Mouse (Mus musculus) hindbrain, embryonic 13.5 days (tissue): ENCODE data around the gene Nfkb2. TPM values are rescaled to one million over a fixed set of nuclear protein-coding genes. Genes with fewer than 3 reads are reported as not detected.

ENCODE experiments used
- ATAC-seq: fragments of 200-750 bp; cut with Nextera tagmentation; 2 replicates; pipeline ENCODE4 v1.8.0; 2017; ENCODE audit warnings: moderate TSS enrichment; ENCODE audit not compliant: low FRiP score
- H3K27ac ChIP-seq: fragments of 300-500 bp; sonication (generic); 2 replicates; pipeline ENCODE4 v1.5.1; 2015; ENCODE audit warnings: inconsistent platforms, mild to moderate bottlenecking, moderate library complexity
- H3K27me3 ChIP-seq: fragments of 300-500 bp; sonication (generic); 2 replicates; pipeline ENCODE4 v1.6.1; 2015; ENCODE audit warnings: mild to moderate bottlenecking, inconsistent platforms
- H3K36me3 ChIP-seq: fragments of 300-500 bp; sonication (generic); 2 replicates; pipeline ENCODE4 v1.6.1; 2015; ENCODE audit warnings: mild to moderate bottlenecking, inconsistent platforms
- H3K4me1 ChIP-seq: fragments of 300-500 bp; sonication (generic); replicated peaks from 2 replicates; pipeline ENCODE4 v1.6.1; 2015; ENCODE audit warnings: inconsistent platforms
- H3K4me2 ChIP-seq: fragments of 300-500 bp; sonication (generic); 2 replicates; pipeline ENCODE4 v1.6.1; 2015; ENCODE audit warnings: inconsistent platforms, mild to moderate bottlenecking, moderate library complexity
- H3K4me3 ChIP-seq: fragments of 300-500 bp; sonication (generic); 2 replicates; pipeline ENCODE4 v1.5.1; 2015; ENCODE audit warnings: mild to moderate bottlenecking, inconsistent platforms
- H3K9ac ChIP-seq: fragments of 300-500 bp; sonication (generic); 2 replicates; pipeline ENCODE4 v1.6.1; 2015; ENCODE audit warnings: mild to moderate bottlenecking, inconsistent platforms
- H3K9me3 ChIP-seq: fragments of 300-500 bp; sonication (generic); 2 replicates; pipeline ENCODE4 v1.6.1; 2016; ENCODE audit warnings: inconsistent platforms
- WGBS: fragments of 180-500 bp; shearing (Covaris S2); methylation state at CpG from one replicate; pipeline ENCODE4 v1.1.7; 2015; 5-methylcytosine and 5-hydroxymethylcytosine counted together
- polyA plus RNA-seq: library from polyadenylated mRNA; unstranded; fragments of >200 nt; fragmentation: Nextera tagmentation; extraction: Ambion mirVana; gene quantifications from 2 replicates; pipeline ENCODE4 v1.2.1, GENCODE M21; 2015

The Nfkb2 gene
- 2.3 and 2.4 TPM in 2 replicates for polyA plus RNA-seq

DNA sequence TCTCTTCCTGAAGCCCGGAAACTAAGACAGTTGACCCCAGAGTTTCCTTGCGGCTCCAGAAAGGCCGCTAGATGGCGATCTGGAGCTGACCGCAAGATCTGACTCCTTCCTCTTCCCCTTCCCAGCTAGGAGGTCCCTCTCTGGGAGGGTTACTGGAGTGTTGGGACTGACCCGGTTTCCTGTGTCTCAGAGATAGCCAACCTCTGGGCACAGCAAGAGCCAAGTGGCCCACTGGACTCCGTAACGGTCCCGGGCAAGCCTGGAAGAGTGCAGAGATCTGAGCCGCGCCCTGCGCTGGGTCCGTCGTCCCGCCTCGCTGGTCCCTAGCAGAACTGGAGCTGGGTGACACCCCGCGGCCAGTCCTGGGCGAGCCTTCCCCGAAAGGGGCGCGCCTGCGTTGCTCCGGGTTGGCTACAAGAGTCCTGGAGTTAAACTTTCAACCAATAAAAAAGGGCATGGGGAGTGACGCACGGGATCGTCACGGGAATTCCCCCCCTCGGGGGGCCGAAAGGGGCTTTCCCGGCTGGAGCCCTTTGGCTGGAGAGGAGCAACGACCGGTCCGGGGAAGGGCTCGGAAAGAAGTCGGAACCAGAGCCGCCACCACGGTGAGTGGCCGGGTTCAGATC, at the start of gene Nfkb2:
Nfkb2 (plus strand) TSS at position 105 of the 626 bp plus-strand sequence.
- no peaks in the 10 kb centered on the region for H3K9me3 ChIP-seq
- peaks cover 33% of the 10 kb centered on the region for H3K4me1 ChIP-seq
- 0 out of 2 replicates have a peak within 1 kb of the TSS, but pooled peaks have one; percentile 35 for H3K27ac ChIP-seq
- peak; percentile 73 for ATAC-seq
- H3K9ac ChIP-seq: peak within 1 kb of the TSS; percentile 59
- under 1% methylated on average over 39 of the region's 39 CpGs for WGBS
- no peaks in the 10 kb centered on the region for H3K36me3 ChIP-seq
- peak within 1 kb of the TSS; percentile 48 for H3K4me3 ChIP-seq
- H3K27me3 ChIP-seq: peaks cover 48% of the 10 kb centered on the region
- peak within 1 kb of the TSS; percentile 87 for H3K4me2 ChIP-seq

DNA sequence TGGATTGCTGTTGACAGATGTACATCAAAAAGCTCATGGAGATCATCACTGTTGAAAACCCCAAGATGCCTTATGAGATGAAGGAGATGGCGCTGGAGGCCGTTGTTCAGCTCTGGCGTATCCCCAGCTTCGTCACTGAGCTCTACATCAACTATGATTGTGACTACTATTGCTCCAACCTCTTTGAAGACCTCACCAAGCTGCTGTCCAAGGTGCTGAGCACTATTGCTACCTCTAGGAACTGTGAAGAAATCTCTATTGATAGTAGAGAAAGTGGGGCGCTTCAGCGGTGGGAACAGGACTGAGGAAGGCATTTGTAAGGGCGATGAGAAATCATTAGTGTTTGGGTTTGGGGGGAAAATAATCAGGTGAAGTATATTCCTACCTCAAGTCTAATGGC, 39.4 kb upstream of the Nfkb2 start:
- 94% methylated on average over 7 of the region's 7 CpGs for WGBS
- Histone ChIP-seq H3K27ac (no peak overlapping the region), H3K4me3 (no peak overlapping the region), H3K27me3 (no peaks in the 10 kb centered on the region), H3K4me2 (no peak overlapping the region), H3K4me1 (no peaks in the 10 kb centered on the region), H3K36me3 (peaks cover 100% of the 10 kb centered on the region), H3K9ac (no peak overlapping the region), H3K9me3 (no peaks in the 10 kb centered on the region)
- ATAC-seq: no peak

DNA sequence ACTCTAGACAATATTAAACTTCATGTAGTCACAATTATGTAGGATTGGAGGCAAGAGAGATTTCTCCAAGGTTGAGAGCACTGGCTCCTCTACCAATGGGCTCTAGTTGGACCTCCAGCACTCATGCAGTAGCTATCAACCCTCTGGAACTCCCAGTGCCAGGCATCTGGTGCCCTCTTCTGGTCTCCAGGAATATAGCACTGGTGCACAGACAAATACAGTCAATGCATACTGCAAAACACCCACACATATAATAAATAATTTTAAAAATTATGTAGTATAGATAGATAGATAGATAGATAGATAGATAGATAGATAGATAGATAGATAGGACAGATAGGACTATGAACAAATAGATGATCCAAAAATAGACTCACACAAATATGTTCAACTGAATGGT, 28.8 kb upstream of the Nfkb2 start:
- peaks cover 84% of the 10 kb centered on the region for H3K36me3 ChIP-seq
- no peak overlapping the region for H3K9ac ChIP-seq

DNA sequence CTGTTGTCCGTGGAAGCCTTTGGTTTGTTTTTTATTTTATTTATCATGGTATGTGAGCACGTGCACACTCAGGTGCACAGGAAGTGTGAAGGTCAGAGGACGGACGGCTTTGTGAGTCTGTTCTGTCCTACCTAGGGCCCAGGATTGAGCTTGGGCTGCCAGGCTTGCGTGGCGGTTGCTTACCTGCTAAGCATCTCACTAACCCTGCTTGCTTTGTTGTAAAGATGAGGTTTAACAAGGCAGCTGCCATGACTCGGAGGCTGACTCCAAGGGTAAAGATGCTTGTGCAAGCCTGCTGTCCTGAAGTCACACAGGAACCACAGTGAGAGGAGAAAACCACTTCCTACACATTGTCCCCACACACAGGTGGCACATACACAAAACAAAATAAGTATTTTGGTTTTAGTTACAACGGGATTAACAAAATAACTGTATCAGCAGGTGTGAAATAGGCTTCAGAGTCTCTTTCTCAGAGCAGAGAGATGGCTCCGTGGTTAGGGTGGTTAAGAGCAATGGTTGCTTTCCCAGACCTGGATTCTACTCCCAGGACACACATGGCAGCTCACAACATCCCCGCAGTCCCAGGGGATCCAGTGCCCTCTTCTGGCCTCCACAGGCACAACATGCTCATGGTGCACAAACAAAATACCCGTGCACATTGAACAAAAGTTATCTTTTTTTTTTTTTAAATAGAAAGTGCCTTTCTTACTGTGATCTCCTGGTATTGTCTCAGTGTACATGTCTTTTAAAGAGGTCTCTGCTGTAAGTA, 21.9 kb upstream of the Nfkb2 start:
- no peaks in the 10 kb centered on the region for H3K27me3 ChIP-seq
- H3K27ac ChIP-seq: no peak overlapping the region
- peaks cover 92% of the 10 kb centered on the region for H3K36me3 ChIP-seq
- no peaks in the 10 kb centered on the region for H3K9me3 ChIP-seq
- ATAC-seq: no peak
- WGBS: 96% methylated on average over 11 of the region's 11 CpGs
- H3K9ac ChIP-seq: no peak overlapping the region
- no peak overlapping the region for H3K4me2 ChIP-seq
- no peak overlapping the region for H3K4me3 ChIP-seq
- H3K4me1 ChIP-seq: no peaks in the 10 kb centered on the region

More for the DNA sequence above, 28.8 kb upstream of the Nfkb2 start:
- Histone ChIP-seq H3K27me3 (no peaks in the 10 kb centered on the region), H3K9me3 (peaks cover 3% of the 10 kb centered on the region; the same call in 1 of the 2 replicates), H3K27ac (no peak overlapping the region), H3K4me1 (no peaks in the 10 kb centered on the region), H3K4me3 (no peak overlapping the region), H3K4me2 (no peak overlapping the region)
- no peak for ATAC-seq

DNA sequence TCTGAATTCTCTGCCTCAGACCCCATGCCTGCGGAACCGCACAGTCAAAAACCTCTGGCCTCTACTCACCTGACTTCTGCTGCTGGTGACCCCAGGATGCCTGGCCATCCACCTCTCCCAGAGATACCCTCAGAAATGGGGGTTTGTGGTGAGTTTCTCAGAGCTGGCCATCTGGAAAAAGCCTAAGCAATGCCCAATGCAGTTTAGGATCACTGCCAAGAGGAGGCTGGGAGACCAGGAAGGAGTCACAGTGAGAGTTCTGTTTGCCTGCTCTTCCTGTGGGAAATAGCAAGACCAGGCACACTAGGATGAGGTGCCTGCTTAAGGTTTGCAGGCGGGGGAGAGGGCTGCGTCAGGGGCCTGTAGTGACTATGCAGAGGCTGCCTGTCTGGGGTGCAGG, 19.4 kb upstream of the Nfkb2 start:
- ATAC-seq: no peak
- H3K9me3 ChIP-seq: no peaks in the 10 kb centered on the region
- H3K27ac ChIP-seq: no peak overlapping the region
- H3K4me1 ChIP-seq: no peaks in the 10 kb centered on the region
- H3K27me3 ChIP-seq: no peaks in the 10 kb centered on the region
- no peak overlapping the region for H3K9ac ChIP-seq
- no peak overlapping the region for H3K4me2 ChIP-seq
- no peak overlapping the region for H3K4me3 ChIP-seq
- peaks cover 81% of the 10 kb centered on the region for H3K36me3 ChIP-seq
- 97% methylated on average over 4 of the region's 4 CpGs for WGBS

DNA sequence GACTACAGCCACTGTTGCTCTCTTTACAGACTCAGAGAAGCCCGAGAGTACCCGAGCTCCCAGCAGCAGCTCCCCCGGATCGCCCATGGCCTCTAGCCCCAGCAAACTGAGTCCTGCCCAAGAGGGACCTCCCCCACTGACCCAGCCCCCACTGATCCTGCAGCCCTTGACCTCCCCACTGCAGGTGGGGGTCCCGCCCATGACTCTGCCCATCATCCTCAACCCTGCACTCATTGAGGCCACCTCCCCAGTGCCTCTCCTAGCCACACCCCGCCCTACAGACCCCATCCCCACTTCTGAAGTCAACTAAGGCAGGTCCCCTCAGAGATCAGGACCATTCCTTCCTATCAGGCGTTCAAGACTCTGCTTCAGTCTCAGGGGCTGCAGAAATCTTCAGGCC, 18.5 kb upstream of the Nfkb2 start:
- no peak overlapping the region for H3K9ac ChIP-seq
- ATAC-seq: no peak
- no peaks in the 10 kb centered on the region for H3K9me3 ChIP-seq
- H3K4me2 ChIP-seq: no peak overlapping the region
- H3K27me3 ChIP-seq: no peaks in the 10 kb centered on the region
- H3K27ac ChIP-seq: no peak overlapping the region
- no peak overlapping the region for H3K4me3 ChIP-seq
- H3K36me3 ChIP-seq: peaks cover 72% of the 10 kb centered on the region
- WGBS: 85% methylated on average over 7 of the region's 7 CpGs
- no peaks in the 10 kb centered on the region for H3K4me1 ChIP-seq

DNA sequence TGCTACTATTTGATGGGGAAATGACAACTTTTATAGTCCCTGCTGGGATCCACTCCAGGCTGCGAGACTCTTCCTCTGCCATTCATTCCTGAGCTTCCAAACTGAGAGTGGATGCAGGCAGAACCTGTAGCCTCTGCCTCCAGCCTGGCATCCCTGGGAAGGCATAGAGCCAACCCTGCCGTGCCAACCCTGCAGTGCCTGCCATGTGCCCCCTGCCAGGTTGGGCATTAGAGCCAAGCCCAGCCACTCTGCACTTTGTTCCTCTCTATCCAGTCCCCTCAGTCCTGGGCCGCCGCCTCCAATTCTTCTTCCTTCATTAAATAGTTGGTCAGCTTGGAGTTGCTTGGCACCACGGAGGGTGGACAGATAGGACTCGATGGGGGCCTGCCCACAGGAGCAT, 18.1 kb upstream of the Nfkb2 start:
- no peak overlapping the region for H3K4me2 ChIP-seq

DNA sequence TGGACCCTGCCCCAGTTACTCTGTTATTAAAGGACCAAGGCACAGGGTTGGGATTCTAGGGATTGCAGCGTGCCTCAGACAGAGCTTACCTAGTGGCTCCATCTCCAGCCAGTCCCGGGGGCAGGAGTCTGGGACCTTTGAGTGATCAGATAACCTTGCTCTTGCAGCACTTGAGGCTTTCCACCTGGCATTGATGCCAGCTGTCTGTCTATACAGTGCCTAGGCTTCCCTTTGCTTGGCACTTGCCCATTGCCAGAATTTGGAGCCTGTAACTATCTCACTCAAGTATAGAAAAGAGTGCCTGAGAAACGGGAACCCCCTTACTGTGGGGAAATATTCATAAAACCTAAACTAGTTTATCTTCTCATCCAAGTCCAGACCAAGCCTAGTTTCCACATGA, 17.2 kb upstream of the Nfkb2 start:
- 95% methylated on average over 3 of the region's 3 CpGs for WGBS
- no peaks in the 10 kb centered on the region for H3K9me3 ChIP-seq

More for the DNA sequence above, 18.1 kb upstream of the Nfkb2 start:
- peaks cover 67% of the 10 kb centered on the region for H3K36me3 ChIP-seq
- 90% methylated on average over 6 of the region's 6 CpGs for WGBS
- no peak overlapping the region for H3K9ac ChIP-seq
- ATAC-seq: no peak
- no peak overlapping the region for H3K27ac ChIP-seq
- no peak overlapping the region for H3K4me3 ChIP-seq
- H3K9me3 ChIP-seq: no peaks in the 10 kb centered on the region
- no peaks in the 10 kb centered on the region for H3K4me1 ChIP-seq
- no peaks in the 10 kb centered on the region for H3K27me3 ChIP-seq

DNA sequence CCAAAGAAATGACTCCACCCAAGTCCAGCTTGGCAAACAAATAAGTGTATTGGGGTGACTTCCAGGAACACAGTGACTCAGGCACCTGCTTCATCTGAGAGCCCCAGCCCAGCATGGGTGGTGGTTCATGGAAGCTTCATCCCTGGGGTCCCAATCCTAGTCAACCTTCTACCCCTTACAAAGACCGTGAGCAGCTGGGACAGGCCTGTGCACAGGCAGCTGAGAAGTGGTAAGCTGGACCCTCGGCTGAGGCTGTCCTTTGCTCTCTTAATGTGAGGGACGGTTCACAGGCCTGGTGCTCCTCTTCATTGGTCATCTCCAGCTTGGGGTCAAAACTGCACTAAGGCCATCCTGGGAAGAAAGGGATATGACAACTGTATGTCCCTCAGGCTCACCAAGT, 16.6 kb upstream of the Nfkb2 start:
- 94% methylated on average over 3 of the region's 3 CpGs for WGBS
- H3K36me3 ChIP-seq: peaks cover 52% of the 10 kb centered on the region

More for the DNA sequence above, 17.2 kb upstream of the Nfkb2 start:
- no peak overlapping the region for H3K9ac ChIP-seq
- peaks cover 59% of the 10 kb centered on the region for H3K36me3 ChIP-seq
- no peak overlapping the region for H3K4me2 ChIP-seq
- no peak for ATAC-seq
- no peak overlapping the region for H3K4me3 ChIP-seq
- no peak overlapping the region for H3K27ac ChIP-seq
- H3K27me3 ChIP-seq: no peaks in the 10 kb centered on the region
- H3K4me1 ChIP-seq: no peaks in the 10 kb centered on the region

DNA sequence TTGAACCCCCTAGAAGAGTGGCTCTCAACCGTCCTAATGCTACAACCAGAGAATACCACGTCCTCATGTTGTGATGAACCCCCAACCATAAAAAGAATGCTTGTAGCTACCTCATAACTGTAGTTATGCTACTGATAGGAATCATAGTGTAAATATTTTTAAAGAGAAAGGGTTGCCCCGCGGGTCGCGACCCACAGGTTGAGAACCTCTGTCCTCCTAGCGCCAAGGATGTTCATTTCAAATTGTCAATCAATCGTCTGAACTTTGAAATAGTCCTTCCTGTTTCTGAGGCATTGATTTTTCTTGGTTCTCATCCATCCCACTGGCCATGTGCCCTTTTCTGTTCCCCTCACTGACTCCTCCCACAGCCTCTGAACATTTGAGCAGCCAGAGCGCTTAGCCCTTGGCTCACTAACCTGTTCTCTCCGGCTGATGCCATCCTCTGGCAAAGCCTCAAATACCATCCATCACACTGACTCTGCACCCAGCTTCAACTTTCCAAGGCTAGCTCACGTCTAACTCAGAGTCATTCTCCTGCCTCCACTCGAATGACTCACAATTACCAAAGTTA, 13.5 kb upstream of the Nfkb2 start:
- no peak overlapping the region for H3K9ac ChIP-seq
- H3K27me3 ChIP-seq: no peaks in the 10 kb centered on the region
- no peaks in the 10 kb centered on the region for H3K9me3 ChIP-seq
- H3K4me1 ChIP-seq: no peaks in the 10 kb centered on the region
- H3K4me2 ChIP-seq: no peak overlapping the region
- H3K36me3 ChIP-seq: peaks cover 22% of the 10 kb centered on the region
- ATAC-seq: no peak
- 70% methylated on average over 12 of the region's 12 CpGs for WGBS
- no peak overlapping the region for H3K27ac ChIP-seq
- H3K4me3 ChIP-seq: no peak overlapping the region

More for the DNA sequence above, 16.6 kb upstream of the Nfkb2 start:
- ATAC-seq: no peak
- Histone ChIP-seq H3K4me1 (no peaks in the 10 kb centered on the region), H3K27ac (no peak overlapping the region), H3K4me2 (no peak overlapping the region), H3K9me3 (no peaks in the 10 kb centered on the region), H3K27me3 (no peaks in the 10 kb centered on the region), H3K9ac (no peak overlapping the region), H3K4me3 (no peak overlapping the region)

DNA sequence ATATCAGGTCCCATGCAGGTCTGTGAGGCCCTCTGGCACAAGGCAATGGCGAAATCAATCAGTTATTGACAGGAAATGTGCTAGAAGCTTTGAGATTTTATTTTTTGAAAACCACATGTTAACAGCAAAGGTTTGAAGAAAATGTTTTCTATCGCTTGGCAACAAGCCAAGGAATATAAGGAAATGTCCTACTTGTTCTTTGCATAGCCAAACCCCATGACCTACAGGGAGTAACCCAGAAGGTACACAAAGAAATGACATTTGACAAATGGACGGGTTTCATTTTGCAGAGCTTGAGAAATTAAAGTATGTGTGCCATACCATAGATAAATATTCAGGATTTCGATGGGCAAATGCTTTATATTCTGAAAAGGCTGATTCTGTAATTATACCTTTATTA, 7.2 kb upstream of the Nfkb2 start:
- no peaks in the 10 kb centered on the region for H3K4me1 ChIP-seq
- H3K9ac ChIP-seq: no peak overlapping the region
- no peaks in the 10 kb centered on the region for H3K36me3 ChIP-seq
- H3K27ac ChIP-seq: no peak overlapping the region
- H3K27me3 ChIP-seq: 0 out of 2 replicates have a peak, but pooled peaks cover 3% of the 10 kb centered on the region
- H3K4me2 ChIP-seq: no peak overlapping the region
- ATAC-seq: no peak
- H3K9me3 ChIP-seq: no peaks in the 10 kb centered on the region
- 72% methylated on average over 4 of the region's 4 CpGs for WGBS
- H3K4me3 ChIP-seq: no peak overlapping the region

DNA sequence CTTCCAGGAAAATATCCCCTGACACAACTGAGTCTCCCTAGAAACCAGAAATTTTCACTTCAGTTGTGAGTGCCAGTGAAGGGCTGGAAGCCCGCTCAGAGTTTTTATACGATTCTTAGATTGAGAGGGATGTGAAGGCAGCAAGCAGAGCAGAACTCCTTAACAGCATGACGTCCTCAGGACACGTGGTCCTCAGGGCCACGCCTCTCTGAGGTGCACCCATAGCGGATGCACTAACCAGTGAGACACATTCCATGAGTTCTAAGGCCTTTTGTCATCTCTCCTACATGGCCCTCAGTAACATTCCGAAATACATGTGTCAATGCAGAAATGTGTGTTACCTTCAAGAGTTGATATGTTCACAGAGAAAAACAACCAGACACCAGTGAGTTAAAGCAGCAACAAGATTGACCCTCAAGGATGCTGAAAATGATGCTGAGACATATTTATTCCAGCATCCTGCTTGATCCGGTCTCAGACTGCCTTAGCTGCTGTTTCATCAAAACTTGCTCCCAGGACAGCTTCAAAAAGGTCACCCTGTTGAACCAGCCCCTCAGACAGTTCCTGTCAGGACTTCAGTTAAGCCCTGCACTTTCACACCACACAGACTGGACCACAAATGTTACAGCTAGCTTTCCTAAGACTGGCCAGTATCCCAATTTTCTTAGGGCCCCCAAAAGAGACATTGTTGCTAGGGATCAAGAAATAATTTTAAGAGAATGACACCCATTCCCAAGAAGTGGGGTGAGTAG, 3.6 kb upstream of the Nfkb2 start:
- Histone ChIP-seq H3K36me3 (no peaks in the 10 kb centered on the region), H3K9me3 (no peaks in the 10 kb centered on the region), H3K4me1 (peaks cover 17% of the 10 kb centered on the region), H3K27ac (no peak overlapping the region), H3K4me3 (no peak overlapping the region), H3K27me3 (peaks cover 13% of the 10 kb centered on the region), H3K9ac (no peak overlapping the region), H3K4me2 (no peak overlapping the region)
- 39% methylated on average over 8 of the region's 8 CpGs for WGBS
- ATAC-seq: no peak
